ENCODE assay signal across 13 mouse cellular contexts in the genomic region with DNA sequence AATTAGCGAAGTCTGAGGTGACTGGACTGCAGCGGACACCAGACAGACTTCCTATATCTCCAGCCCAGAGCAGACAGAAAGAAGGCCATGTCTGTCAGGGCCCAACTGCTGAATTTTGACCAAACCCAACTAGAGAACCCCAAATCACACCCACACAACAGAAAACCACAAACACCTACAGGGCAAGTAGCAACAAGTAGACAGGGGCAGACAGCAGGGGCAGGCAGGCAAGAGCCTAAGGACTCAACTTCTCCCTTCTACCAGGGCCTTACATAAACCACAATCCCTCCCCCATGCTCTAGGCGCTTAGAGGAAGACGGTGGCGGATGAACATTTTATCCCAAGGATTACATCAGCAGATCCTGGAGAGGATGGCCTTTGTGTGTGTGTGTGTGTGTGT. TPM values are rescaled to one million over a fixed set of nuclear protein-coding genes. Genes with fewer than 3 reads are reported as not detected.
DNase-seq lines count a peak whose midpoint lies in the region; ATAC-seq and TF ChIP-seq lines count a peak whose summit lies in the region.
"Had no signal": no experiment of that assay in that cellular context is flagged by ENCODE, and none has a peak within 500 bp of the region (broad histone marks: within the 10 kb centered on the region; RNA-seq: fewer than 3 reads in every experiment).

No protein-coding gene starts in this region.

- H3K4me1 ChIP-seq in lung, adult 2 months (ENCODE audit: control insufficient read depth, insufficient read depth, low read length), result peaks cover 11% of the 10 kb centered on the region
- no peaks in the 10 kb centered on the region; the same call in 1 of the 2 replicates for H3K4me1 ChIP-seq in liver, embryonic 16.5 days (ENCODE audit: control insufficient read depth, low read depth, low read length)
- H3K4me1 ChIP-seq: hindbrain, embryonic 10.5 days had no signal

- WGBS in lung, adult 2 months, result 58% methylated on average over 5 of the region's 5 CpGs
- WGBS in liver, embryonic 16.5 days (ENCODE audit: insufficient replicate concordance), result 37% methylated on average over 5 of the region's 5 CpGs

- no peak for TF ChIP-seq CTCF in gastrocnemius, adult 2 months (IDR thresholded peaks at IDR 0.05)
- TF ChIP-seq CTCF in lung, adult 2 months (IDR thresholded peaks at IDR 0.05; ENCODE audit: insufficient read depth, low read length), result no peak

- intact Hi-C loops in gastrocnemius, adult 2 months (cut with DNase I), result no loop called here

- no peaks in the 10 kb centered on the region for H3K36me3 ChIP-seq in liver, embryonic 16.5 days (ENCODE audit: control insufficient read depth, insufficient read depth)
- H3K36me3 ChIP-seq: hindbrain, embryonic 10.5 days had no signal

- TF ChIP-seq POLR2A in lung, adult 2 months (IDR thresholded peaks at IDR 0.05; ENCODE audit: borderline replicate concordance, extremely low read depth, low read depth, low read length), result no peak

- H3K4me2 ChIP-seq in liver, embryonic 16.5 days (ENCODE audit: low read depth, low read length), result no peak overlapping the region

- no peak for DNase-seq in gastrocnemius, adult 2 months
- DNase-seq in gastrocnemius, adult 18-20 months (ENCODE audit: low spot score), result no peak
- peak; percentile 70 for DNase-seq in lung, postnatal 10 days
- DNase-seq in lung, adult 2 months, result no peak
- DNase-seq in right cerebral cortex, postnatal 25 days, result no peak
- no peak for DNase-seq in layer of hippocampus, postnatal 10 days (ENCODE audit: low spot score in 2 of 2)
- no peak for DNase-seq in left cerebral cortex, adult 11 months (ENCODE audit: low spot score)
- DNase-seq: adrenal gland, postnatal 10 days; cerebellum, adult 11 months had no signal

- H3K4me3 ChIP-seq in gastrocnemius, adult 2 months, result no peak overlapping the region
- H3K4me3 ChIP-seq in lung, adult 2 months (replicated peaks; ENCODE audit: extremely low read depth, low read depth, low read length), result no peak overlapping the region
- H3K4me3 ChIP-seq in liver, embryonic 16.5 days (ENCODE audit: low read depth, low read length), result no peak overlapping the region
- H3K4me3 ChIP-seq: hindbrain, embryonic 10.5 days; myocyte had no signal

- no peaks in the 10 kb centered on the region for H3K27me3 ChIP-seq in liver, embryonic 16.5 days (ENCODE audit: control insufficient read depth, insufficient read depth, low read depth, low read length)

- no peak overlapping the region for H3K9ac ChIP-seq in liver, embryonic 16.5 days (ENCODE audit: low read depth, low read length)

- ATAC-seq in liver, embryonic 16.5 days (ENCODE audit: low read depth), result peak; percentile 35; the same call in 1 of the 2 replicates
- ATAC-seq: intestine, postnatal 0 days had no signal

- peak overlapping the region; percentile 40; the same call in 1 of the 2 replicates for H3K27ac ChIP-seq in gastrocnemius, adult 2 months
- no peak overlapping the region for H3K27ac ChIP-seq in liver, embryonic 16.5 days (ENCODE audit: low read length)
- H3K27ac ChIP-seq: hindbrain, embryonic 10.5 days had no signal

- H3K9me3 ChIP-seq in liver, embryonic 16.5 days (replicated peaks; ENCODE audit: control insufficient read depth, low read length), result no peaks in the 10 kb centered on the region
- H3K9me3 ChIP-seq: hindbrain, embryonic 10.5 days had no signal

RNA-seq across cellular contexts. Expression of gene S1pr1, which starts 22.5 kb away (rescaled TPM):
- 10 to 100 TPM; 16.9 to 34.1 TPM for total RNA-seq in gastrocnemius, adult 2 months (2021)
- total RNA-seq in gastrocnemius, adult 18-20 months (2021), result 10 to 100 TPM; 17.9 to 24.8 TPM
- polyA plus RNA-seq in lung, adult 2 months (2012; rRNA removed), result 230 and 289 TPM in 2 replicates
- polyA plus RNA-seq in liver, embryonic 16.5 days (2015; fragmentation: Nextera tagmentation; extraction: Ambion mirVana), result 10.4 TPM in 2 replicates
- total RNA-seq in layer of hippocampus, postnatal 10 days (2021), result 10 to 100 TPM; 61.7 to 62.3 TPM
